Mouse (Mus musculus) kidney, adult 8-10 months (tissue): ENCODE results near the gene Scn4b.

ENCODE experiments used
- DNase-seq, 2 experiments: peaks; one replicate each; pipeline ENCODE4 v3.0.0; 2022

Gene Scn4b

DNA sequence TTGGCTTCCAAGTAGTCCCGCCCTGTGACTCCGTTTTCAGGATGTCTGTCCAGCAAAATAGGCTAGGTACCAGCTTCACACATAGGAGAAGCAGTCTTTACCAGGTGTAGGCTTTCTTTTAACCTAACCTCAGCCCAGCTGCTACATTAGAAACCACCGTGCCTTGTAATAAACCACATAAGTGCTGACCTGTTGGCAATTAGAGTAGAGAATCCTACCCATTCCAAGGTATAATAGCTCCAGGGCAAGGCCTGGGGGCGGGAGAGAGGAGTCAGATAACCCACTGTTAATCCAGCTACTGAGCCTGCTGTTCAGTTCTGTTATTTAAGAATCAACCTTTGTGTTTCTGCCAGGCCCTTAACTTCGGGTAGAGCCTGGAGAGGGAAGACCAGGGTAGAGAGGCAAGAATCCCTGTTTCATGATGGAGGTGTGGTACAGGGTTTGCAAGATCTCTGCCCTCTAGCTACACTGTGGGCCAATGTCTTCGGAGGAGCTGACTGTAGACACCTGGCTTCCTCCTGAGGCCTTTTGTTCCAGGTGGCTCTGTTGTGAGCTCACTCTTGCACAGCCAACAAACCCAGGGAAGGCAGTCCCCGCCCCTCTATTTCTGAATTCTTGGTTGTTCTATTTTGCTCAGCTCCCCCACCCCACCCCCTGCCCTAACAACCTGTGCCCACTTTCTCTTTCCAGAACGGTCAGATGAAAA lies 58.1 kb downstream of the Scn4b start:
- no peak for DNase-seq

DNA sequence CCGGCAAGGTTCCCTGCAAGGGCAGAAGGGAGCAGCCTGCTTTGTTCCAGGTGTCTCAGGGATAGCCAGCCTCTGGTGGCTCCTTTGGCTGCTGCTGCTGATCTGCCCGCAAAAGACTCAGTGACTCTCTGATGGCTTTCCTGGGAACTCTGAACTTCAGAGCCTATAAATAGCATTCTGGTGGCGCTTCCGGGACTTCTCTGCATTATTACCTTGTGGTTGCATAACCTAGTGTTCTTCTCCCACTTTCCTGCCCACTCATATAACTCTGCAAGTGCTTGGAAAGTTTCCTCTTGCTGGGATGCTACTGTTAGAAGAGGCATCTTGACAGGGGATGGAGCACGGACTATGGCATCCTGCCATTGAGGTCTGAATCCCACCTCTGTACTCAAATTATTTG lies 59.4 kb downstream of the Scn4b start:
- no peak for DNase-seq

DNA sequence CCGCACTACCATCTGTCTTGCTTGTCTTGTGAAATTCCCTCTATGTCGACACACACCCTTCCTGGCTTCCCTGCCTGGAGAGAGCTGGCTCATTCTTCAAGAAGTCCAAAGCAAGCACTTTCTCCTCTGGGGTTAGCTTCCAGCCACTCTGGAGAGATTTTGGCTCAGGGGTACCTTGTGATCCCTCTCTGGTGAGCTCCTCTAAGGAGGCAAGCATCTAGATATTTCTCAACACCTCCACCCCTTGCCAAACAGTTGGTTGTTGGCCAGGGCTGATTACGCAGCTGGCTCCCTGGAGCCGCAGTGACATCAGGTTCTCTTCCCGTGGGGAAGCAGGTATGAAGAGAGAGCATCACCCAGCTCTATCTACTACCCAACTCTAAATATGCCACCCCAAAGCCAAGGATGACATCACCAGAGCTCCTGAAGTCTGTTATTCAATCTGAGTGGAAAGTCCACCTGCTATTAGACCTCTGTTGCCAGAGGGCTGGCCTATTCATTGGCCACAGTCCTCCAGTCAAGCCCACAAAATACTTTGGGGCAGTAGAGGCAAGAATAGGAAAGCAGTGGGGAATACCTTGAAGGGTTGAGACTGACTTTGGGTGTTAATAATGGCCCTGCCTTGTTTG lies 63.2 kb downstream of the Scn4b start:
- peak; percentile 39 to 54 for DNase-seq

DNA sequence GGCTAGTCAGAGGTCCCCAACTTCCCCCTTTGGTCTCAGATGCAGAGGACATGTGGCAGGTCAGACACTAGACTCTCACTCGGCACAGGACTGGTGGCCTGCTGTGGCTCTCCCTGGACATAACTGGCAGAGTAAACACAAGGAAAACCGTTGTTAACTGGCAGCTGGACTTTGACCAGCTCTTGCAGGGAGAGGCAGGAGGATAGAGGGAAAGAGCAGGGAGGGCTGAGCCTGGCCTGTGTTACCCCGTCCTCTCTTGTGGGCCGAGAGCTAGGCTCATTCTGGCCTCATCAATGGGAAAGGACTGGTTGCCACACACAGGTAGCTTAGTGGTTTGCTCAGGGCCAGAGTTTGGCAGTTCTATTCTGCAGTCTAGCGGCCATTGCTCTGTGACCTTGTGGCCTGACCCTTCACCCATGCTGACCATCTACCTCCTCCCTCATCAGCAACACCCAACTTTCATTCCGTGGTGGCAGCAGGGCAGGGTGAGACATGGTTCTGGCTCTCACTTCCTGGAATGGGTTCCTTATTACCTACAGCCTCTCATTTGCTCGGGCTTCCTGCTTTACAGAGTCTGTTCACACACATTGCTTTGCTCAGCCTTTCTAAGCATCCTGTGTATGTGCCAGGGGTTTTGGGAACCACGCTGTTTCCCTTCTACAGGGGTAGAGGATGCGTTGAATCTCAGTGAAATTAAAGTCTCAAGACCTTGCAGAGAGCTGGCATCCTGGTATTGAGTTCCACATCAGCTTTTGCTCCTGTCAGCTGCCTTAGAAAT lies 64.0 kb downstream of the Scn4b start:
- DNase-seq, result peak; percentile 63 to 67
